Mouse (Mus musculus) CD4-positive, CD25-positive, alpha-beta regulatory T cell, adult 2 months (primary cell): ENCODE measurements around the gene Pik3cd.

ENCODE experiments used
- DNase-seq: peaks from one replicate; pipeline ENCODE4 v3.0.0-alpha.2; 2012; ENCODE audit warnings: low read depth, low spot score

The Pik3cd gene

DNA sequence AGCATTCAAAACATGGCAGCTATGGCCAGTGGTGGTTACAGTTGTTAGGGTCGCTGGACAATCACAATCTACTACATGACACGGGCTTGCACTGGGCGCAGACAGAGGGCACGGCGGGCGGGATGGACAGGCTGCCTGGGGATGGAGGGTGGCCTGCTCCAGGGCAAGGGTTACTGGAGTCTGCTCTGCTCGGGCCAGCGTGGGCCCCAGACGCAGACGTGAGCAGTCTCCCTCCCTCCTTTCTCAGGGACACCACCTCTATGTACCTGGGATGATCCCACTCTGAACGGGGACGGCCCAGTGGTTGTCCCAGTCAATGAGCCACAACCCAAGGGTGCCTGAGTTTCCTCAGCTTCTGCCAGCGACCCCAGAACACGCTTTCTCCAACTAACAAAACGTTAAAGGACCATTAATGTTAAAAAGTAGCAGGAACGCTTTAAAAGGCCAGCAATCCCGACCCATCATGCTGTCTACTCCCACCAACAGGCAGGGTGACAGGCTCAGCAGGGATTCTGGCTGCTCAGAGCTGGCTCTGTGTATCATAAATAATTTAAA, 22.6 kb upstream of the Pik3cd start:
- DNase-seq, result no peak

DNA sequence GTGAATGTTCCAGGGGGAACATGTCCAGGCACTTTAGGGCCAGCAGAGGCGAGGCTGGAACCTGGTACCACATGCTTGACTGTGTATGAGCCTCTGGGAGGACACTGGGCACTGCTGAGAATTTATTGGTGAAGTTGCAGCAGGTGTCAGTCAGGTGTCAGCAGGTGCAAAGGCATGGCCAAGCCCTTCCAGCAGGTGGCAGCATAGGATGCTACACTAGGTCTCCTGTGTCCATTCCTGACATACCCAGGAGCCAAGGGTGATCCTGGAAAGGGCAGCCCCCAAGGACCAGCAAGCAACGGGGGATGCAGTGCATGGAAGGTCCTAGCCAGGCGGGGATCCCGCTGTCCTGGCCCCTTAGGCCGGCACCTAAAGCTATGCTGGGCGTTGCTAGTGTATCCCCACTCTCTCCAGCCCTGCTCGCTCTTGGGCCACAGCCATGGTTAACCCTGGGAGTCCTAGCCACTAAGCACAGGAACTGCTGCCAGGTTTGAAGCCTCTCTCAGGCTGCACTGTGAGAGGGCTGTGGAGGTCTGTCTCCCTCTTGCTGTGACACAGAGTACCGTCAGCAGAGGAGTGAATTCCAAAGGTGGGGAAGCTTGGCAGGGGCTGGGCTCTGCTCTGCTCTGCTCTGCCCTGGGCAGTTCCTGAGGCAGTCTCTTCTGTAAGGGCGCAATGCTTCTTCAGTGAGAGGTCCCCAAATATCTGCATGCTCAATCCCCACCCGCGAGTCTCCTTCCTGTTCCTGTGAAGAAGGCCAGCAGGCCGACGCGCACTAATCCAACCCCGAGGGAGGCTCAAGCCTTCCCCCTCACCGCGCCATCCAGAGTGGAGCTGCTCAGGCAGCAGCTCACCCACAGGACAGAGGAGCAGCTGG, 21.7 kb upstream of the Pik3cd start:
- DNase-seq, result peak; percentile 76

DNA sequence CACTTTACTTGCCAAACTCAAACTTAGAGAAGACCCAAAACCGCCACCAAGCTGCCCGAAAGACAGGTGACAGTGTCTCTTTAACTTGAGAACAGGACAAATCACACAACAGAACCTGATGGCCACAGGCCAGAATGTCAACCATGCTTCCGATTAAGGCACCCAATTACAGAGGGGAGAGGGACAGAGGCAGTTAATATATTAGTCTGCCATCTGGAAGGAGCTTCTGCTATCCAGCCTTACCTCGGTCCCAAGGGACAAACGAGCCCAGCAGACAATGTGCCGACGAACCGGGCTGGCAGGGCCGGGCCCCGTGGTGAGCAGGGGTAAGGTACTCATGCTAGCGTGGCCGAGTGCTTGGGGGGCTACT, 20.6 kb upstream of the Pik3cd start:
- no peak for DNase-seq

DNA sequence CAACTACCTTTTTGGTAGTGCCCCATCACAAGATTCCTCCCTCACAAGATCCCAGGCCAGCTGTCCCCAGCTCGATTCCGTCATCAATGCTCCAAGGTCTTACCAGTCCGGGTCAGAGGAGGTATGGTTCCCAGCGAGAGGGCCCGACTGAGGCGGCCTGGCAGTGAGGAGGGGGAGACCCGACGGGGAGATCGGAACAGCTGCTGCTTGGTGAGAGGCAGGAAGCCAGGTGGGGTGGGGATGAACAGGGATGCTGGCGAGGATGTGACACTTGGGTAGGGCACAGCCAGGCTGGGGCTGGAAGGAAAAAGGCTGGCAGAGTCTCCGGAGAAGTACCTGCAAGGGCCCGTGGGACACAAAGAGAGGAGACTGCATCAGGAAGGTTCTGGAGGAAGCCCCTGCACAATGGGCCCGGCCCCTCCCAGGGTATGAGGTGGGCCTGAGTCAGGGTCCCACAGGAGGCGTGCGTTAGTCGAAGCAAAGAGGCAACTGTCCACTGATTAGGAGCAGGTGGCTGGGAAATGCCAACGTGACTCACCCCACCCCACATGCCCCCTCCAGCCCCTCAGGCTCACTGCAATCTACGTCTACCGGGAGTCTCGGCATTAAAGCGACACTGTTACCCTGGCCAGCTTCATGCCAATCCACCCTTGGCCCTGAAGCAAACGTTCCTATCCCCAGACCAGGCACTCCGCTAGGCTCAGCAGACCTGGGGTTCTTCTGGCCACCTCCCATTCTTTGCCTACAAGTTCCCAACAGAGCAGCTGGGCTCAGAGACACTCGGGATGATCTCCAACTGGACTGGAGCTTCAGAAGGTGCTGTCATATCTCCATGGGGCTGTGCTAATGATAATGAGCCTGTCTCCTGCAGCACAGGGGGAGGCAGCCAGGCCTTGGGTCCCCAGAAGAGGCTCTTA, 20.0 kb upstream of the Pik3cd start:
- DNase-seq, result no peak

DNA sequence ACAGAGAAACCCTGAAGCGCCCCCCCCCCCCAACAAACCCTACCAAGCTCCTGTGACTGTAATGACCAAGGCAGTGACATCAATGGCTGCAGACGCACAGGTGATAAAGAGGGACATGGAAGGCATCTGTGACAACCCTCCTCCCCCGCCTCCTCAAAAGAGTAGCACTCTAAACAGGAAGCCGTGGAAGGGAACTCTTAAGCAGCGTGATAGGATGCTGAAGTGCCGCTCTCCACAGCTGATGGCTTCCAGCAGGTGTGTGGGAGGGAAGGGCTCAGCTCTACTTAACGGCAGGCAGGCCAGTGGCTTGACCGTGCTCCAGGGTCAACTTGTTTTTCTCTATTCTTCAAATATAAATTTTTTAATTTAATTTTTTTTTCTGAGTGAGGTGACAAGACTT, 18.8 kb upstream of the Pik3cd start:
- DNase-seq, result peak; percentile 32

DNA sequence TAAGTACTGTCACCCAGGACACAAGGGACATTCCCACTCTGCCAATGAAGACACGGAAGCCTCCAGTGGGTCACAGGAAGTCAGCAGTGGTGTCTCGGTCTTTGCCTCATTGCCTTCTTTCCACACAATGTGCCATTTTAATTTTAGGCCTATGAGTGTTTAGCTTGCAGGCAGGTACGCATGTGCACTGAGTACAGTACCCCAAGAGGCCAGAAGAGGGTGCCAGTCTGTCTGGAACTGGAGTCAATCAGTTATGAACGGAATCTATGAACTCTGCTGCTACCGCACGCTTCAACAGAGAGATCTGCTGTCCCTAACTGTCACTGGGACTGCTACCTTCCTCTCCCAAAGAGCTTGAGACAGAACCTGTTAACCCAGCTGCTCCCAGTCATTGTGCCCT, 17.3 kb upstream of the Pik3cd start:
- peak; percentile 53 for DNase-seq

DNA sequence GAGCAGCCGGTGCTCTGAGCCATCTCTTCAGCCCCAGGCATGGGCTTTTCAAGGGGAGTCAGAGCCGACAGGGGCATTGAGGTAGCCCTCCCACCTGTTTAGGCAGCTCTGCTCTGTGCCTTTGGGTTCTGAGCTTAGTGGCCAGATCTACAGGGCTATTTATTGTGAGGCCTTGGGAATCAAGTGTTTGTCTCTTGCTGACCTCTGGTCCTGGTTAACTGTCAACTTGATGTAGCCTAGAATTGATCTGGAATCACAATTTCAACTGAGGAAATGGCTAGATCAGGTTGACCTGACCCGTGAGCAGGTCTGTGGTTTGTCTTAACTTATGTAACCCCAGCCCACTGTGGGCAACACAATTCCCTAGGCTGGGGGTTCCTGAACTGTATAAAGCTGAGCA, 12.2 kb upstream of the Pik3cd start:
- no peak for DNase-seq

DNA sequence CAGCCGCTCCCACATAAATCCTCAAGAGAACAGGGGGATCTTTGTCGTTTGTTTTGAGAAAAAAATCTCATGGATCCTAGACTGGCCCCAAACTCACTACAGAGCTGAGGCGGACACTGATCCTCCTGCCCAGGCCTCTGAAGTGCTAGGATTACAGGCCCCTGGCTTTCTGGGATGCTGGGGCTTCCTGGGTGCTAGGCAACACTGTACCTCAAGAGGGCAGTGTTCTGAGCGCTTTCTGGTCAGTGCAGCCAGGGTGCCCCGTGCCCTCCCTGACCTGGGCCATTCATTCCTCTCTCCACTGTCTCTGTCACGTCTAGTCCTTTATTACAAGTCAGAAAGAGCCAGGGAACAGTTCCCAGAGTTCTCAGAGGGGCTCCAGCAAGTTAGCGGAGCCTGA, 9.6 kb upstream of the Pik3cd start:
- DNase-seq, result peak; percentile 68

DNA sequence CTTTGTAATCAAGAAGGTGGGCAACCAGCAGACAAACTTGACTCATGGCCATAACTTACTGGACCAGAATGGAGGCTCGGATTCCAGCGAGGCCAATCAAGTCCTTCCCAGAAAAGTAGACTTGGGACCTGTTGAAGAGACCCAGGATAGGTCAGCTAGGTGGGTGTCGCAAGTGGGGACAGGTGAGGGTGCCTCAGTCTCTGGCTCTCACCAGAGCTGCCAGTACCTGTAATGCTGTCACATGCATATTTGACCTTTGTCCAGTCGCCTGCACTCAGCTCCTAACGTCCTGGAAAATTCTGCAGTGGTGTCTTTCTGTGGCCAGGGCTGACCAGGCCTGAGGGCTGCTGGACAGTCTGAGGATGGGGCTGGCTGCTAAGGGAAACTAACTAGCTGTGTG, 9.1 kb upstream of the Pik3cd start:
- no peak for DNase-seq

DNA sequence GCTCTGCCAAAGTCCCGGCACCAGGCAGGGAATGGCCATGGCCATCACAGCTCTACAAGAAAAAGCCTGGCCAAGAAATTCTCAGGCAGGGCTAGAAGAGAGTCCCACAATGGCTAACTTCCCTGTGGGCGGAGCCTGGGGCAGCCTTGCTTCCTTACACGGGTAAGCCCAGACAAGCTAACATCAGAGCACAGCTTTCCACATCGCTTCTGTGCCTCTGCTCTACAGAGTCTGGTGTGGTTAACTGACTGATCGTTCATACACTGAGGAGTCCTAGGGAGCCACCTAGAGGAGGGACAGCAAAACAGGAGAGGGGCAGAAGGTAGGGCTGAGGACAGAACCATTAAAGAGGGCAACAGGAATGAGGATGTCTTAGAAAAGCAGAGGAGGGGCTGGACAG, 8.1 kb upstream of the Pik3cd start:
- DNase-seq, result peak; percentile 92

DNA sequence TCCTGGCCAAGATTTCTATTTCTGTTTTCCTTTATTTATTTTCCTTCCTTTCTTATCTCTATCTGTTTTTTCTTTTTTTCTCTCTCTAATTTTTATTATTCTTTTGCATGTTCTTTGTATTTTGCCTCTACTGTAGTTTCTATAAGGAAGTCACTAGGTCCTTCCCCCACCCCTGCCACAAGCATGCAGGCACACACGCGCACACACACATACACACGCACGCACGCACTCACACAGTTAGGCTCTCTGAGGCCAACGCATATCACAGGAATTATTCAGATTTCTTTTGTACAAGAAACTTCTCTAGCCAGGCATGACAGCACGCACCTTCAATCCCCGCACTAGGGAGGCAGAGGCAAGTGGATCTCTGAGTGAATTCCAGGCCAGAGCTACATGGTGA, 3.6 kb upstream of the Pik3cd start:
- peak; percentile 76 for DNase-seq

DNA sequence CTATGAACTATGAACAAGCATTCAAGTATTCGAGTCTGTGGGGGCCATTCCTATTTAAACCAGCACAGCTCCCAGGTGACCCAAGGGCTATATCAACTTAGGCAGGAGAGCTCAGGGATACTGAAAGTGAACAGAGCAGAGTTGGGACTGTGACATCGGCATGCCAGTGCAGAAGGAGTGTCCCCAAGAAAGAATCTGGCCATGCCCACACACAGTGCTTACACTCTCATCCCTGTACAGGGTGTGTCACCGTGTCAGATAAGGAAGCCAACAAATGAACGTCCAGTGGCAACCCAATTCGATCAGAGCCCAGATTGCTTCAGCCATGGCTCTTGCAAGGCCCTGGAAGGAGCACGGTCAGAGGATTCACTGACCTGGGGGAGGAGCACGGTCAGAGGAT, 2.9 kb upstream of the Pik3cd start:
- no peak for DNase-seq

DNA sequence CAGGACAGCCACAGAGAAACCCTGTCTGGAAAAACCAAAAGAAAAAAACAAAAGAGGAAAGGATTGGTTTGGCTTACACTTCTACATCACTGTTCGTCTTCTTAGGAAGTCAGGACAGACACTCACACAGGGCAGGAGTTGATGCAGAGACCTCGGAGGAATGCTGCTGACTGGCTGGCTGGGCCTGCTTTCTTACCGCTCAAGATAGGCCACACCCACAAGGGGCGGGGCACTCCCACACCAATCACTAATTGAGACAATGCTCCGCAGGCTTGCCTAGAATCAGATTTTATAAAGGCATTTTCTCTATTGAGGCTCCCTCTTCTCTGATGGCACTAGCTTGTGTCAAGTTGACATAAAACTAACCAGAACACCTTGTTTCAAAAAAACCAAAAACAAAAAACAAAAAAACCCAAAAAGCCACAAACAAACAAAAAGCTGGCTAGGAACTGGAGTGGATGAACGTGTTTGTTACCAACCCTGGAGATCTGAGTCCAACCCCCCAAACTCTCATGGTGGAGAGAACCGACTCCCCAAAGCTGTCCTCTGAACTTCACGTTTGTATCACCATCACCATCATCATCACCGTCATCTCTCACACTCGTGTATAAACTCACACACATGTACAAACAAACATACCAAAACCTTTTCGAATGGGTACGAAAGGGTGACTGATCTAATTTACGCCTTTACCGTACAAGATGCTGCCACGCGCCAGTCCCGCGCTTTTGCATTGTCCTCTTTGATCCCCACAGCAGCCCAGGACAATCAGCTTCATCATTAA, 753 bp downstream of the Pik3cd start:
- peak; percentile 95 for DNase-seq

DNA sequence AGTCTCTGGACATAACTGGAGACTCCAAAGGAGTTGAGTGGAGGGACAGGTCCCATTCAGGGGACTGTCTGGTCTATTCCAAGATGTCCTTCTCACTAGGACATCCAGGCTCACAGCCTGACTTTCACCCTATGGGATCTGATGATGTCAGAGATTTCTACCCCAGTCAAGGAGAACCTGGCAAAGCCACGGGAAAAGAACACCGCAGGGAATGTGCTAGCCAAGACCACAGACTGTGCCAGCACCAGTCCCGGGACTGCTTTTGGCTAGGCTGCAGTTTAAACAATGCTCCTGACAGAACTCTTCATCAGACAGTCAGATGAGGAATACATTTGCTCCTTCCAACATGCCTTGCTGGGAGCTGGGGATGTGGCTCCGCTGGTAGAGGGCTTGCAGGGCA, 2.4 kb downstream of the Pik3cd start:
- DNase-seq, result no peak

DNA sequence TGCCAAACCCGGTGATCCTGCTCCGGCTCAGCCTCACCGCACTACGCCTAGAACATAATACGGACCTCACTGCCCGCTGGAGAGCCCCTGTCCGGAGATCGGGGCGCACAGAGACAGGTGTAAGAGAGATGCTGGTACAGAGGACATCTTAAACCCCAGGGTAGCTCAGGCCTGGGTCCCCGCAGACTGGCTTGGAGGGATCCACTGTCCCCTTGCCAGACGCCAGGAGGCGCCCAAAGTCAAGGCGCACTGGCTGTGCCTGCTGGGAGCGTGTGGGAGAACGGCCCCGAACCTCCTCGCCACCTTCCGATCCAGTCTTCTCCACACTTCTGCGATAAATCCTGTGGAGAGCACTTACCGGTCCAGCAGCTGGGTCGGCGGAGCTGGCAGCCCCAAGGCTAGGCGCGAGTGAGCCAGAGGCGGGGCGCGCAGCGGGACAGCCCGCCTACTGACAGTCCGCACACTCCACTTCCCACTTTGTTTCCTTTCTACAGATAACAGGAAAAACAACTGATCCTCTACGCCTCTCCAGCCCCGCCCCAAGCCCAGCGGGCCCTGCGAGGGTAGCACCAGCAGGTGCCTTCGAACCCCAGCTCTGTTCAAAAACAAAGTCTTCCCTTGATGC, 4.1 kb downstream of the Pik3cd start:
- DNase-seq, result peak; percentile 85

DNA sequence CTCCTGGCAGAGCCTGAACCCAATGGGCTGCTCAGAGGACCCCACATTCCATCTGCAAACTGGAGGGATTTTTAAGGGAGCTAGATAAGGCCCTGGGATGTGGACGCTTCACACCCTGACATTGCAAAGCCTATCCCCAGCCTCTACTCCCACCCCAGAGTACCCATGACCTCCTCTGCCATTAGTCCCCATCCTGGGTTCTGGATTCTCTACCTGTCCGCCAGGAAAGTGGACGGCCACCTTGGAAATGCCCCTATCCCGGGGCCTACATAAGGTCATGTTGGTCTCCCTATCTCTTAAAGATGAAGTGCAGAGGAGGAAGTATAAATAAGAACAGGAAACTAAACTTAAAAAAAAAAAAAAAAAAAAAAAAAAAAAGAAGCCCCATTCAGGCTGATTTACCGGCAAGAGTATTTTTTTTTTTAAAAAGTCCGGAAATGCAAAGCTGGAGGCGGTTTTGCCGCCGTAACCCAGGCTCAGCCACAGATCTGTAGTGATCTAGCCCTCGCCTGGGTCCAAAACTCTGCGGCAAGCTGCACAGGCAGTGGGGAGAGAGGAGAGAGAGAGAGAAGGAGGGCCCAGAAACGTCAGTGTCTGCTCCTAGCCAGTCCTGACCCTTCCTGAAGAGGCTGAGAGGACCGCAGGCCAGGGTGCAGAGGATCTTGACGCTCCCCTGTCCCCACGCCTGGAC, 4.7 kb downstream of the Pik3cd start:
- DNase-seq, result peak; percentile 84

DNA sequence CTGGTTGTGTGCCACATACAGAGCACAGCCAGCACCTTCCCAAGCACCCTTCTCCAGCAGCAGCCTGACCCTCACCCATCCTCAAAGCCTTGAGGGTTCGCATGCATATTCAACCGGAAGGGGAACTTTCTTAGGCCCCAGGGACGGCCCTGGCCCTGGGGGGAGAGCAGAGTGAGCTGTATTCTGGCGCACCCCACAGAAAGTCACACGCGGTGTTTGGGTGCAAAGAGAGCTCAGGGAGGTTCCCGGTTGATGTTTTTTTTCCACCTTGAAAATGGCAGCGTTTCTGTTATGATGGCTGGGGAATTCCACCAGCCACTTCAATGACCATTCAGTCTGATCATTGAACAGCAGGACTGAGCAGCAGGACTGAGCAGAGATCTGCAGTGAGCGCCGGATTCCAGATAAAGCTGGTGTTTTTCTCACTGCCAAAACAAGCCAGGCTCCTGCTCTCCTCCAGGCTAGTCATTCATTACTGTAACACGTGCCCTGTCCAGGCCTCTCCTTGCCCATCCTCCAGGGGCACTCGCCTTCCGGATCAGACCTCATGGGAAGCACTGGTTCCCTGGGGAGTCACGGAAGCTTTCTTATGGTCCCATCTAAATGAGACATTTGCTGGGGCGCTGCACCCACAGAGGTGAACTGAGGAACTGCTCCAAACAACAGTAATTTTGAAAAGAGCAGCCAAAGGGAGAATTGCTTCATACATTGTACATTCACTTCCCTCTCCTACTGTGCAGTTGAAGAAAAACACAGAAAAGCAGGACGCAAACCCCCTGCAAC, 6.0 kb downstream of the Pik3cd start:
- DNase-seq, result peak; percentile 63

DNA sequence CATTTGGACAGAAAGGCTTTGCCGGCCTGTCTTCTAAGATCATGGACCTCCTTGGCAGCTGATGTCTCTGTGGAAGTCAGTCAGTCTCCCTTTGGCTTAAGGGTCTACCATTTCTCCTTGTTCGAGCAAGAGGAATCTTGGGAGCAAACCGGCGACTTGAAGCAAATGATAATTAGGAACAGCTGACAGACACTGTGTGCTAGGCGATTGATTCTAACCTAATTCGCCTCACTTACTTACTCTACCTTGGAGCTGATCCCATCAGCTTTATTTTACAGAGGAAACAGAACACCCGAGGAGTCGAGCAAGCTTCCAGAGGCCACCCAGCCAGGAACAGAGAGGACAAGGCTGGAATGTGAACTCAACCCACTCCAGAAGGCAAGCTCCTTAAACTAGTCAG, 11.0 kb downstream of the Pik3cd start:
- DNase-seq, result no peak

DNA sequence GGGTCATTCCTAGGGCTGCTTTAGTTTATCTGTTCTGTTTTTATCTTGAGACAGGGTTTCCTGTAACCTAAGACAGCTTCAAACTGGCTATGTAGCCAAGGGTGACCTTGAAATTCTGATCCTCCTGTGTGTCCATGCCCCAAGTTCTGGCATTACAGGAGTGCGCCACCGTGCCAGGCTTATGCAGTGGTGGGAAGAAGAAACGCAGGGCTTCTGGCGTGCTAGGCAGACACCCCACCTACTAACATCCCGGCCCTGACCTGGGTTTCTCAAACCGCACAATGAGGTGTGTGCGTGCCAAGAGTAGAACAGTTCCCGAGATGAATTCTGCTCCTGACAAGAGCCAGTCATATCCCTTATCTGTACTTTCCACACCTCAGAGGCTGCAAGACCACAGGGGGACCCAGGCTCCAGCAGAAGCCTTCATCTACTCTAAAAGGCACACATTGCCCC, 11.5 kb downstream of the Pik3cd start:
- no peak for DNase-seq
